Mouse (Mus musculus) cerebellum, adult 9-11 months (tissue): ENCODE measurements around the gene Irgc1.
"Not testable (repeated sequence)": the region's sequence is repeated elsewhere in the genome, so short reads cannot be mapped to it uniquely, and the experiment has no call there.

Experiments
- DNase-seq: peaks from one replicate; pipeline ENCODE4 v3.0.0; 2022

Irgc1 gene

GRCm38 (mm10) chr7:24451855-24452311 is at the start of gene Irgc1:
Gene Irgc1, minus strand, starts transcription at chr7:24452297.
- no peak for DNase-seq

GRCm38 (mm10) chr7:24501492-24501891 is 49.4 kb upstream of the Irgc1 start:
- DNase-seq = no peak

- DNase-seq = no peak
Measured at GRCm38 (mm10) chr7:24500929-24501328, 48.8 kb upstream of the Irgc1 start.

GRCm38 (mm10) chr7:24499856-24500577 is 47.9 kb upstream of the Irgc1 start:
- DNase-seq = peak; percentile 45

GRCm38 (mm10) chr7:24488303-24488702 is 36.2 kb upstream of the Irgc1 start:
- peak; percentile 73 for DNase-seq

GRCm38 (mm10) chr7:24487403-24487802 is 35.3 kb upstream of the Irgc1 start:
- peak; percentile 39 for DNase-seq

- peak; percentile 53 for DNase-seq
Measured at GRCm38 (mm10) chr7:24486654-24487130, 34.6 kb upstream of the Irgc1 start.

- no peak for DNase-seq
Measured at GRCm38 (mm10) chr7:24485481-24485880, 33.4 kb upstream of the Irgc1 start.

- DNase-seq = not testable (repeated sequence)
Measured at GRCm38 (mm10) chr7:24483291-24483690, 31.2 kb upstream of the Irgc1 start.

GRCm38 (mm10) chr7:24482208-24483020 is 30.3 kb upstream of the Irgc1 start:
- DNase-seq = no peak

- DNase-seq = peak; percentile 94
Measured at GRCm38 (mm10) chr7:24481474-24482207, 29.5 kb upstream of the Irgc1 start, which contains the start of gene Cadm4. Gene Cadm4, plus strand, starts transcription at chr7:24482023.

GRCm38 (mm10) chr7:24480986-24481473 is 28.9 kb upstream of the Irgc1 start:
- DNase-seq = peak; percentile 78

- no peak for DNase-seq
Measured at GRCm38 (mm10) chr7:24480121-24480941, 28.2 kb upstream of the Irgc1 start.

- DNase-seq = no peak
Measured at GRCm38 (mm10) chr7:24479685-24480084, 27.6 kb upstream of the Irgc1 start.

- DNase-seq = no peak
Measured at GRCm38 (mm10) chr7:24478911-24479310, 26.8 kb upstream of the Irgc1 start.

- DNase-seq = no peak
Measured at GRCm38 (mm10) chr7:24476856-24477255, 24.8 kb upstream of the Irgc1 start.

GRCm38 (mm10) chr7:24476338-24476737 is 24.2 kb upstream of the Irgc1 start:
- DNase-seq = no peak

GRCm38 (mm10) chr7:24474811-24475506 is 22.9 kb upstream of the Irgc1 start:
- peak; percentile 68 for DNase-seq

- peak; percentile 82 for DNase-seq
Measured at GRCm38 (mm10) chr7:24473913-24474529, 21.9 kb upstream of the Irgc1 start.

- DNase-seq = no peak
Measured at GRCm38 (mm10) chr7:24472937-24473336, 20.8 kb upstream of the Irgc1 start.

GRCm38 (mm10) chr7:24472442-24472841 is 20.3 kb upstream of the Irgc1 start:
- DNase-seq = peak; percentile 27
